Mouse (Mus musculus): ENCODE measurements around the gene Gm44973.

Gene Gm44973

DNA sequence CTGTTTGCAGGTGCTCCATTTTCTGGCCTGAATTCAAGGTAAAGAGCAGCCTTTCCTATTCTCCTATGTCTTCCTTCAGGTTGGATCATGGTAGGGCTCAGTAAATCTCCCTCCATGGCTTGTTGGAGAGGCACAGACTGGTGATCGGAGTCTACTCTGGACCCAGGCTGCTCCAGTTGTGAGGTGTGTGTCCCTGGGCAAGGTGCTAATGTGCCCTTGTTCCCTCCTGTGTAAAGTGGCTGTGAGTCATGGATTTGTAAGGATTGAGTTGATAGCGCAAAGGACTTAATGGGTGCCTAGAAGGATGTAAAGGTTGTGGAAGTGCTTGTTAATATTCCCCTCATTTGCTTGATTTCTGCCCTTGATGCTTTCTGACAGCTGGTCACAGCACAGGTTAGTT lies 66.6 kb downstream of the Gm44973 start:
- DNase-seq (ENCODE audit: low spot score): no peak

Measured in urinary bladder, postnatal 14 days (tissue).